Mouse (Mus musculus): ENCODE results near the gene Armc5.

Armc5 gene

DNA sequence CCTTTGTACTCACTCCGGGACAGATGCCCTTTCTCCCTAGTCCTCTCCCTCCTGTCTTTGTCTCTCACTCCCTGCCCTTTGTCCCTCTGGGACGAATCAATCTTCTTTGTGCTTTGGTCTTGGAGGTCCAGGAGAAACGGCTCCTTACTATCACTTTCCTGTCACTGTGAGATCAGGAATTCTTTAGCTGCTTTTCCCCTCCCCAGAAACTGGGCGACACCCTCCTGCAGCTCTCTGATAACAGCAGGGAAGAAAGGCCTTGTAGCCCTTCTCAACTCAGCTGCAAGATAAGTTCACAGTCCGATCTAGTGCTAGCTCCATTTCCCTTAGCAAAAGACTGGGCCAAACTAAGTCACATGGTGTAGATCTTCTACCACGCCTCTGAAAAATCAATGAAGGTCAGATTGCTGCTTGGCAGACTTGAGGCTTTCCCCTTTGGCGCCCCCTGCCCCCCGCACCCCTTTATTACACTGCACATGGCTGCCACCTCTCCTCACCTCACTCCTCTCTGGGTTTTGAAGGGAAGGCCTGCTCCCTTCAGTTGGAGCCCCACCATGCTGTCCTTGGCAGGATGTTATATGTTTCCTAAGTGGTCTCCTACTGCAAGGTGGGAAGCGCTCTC, 51.9 kb downstream of the Armc5 start:
- DNase-seq (ENCODE audit: low spot score): peak; percentile 89
